Mouse (Mus musculus) T-helper 2 cell (primary cell): Measurements from ENCODE around the gene Srp68.

Experiments used
- in situ Hi-C: fragments of 300-600 bp; cut with MboI, MseI; formaldehyde crosslinking; loops from one replicate; pipeline ENCODE4 v1.15.1; 2025; ENCODE audit warnings: high pct_unique_total_duplicates

Srp68 gene

GRCm38 (mm10) chr11:116247502-116248222 lies 26.4 kb downstream of the Srp68 start:
- in situ Hi-C loops = no loop called here

GRCm38 (mm10) chr11:116245616-116246015 lies 28.4 kb downstream of the Srp68 start:
- in situ Hi-C loops = no loop called here

- in situ Hi-C loops = no loop called here
Measured at GRCm38 (mm10) chr11:116244580-116244979, 29.4 kb downstream of the Srp68 start.

- in situ Hi-C loops = no loop called here
Measured at GRCm38 (mm10) chr11:116241744-116242235, 32.2 kb downstream of the Srp68 start.

GRCm38 (mm10) chr11:116239797-116240196 lies 34.2 kb downstream of the Srp68 start:
- in situ Hi-C loops = no loop called here

GRCm38 (mm10) chr11:116237742-116238395 lies 36.1 kb downstream of the Srp68 start, which contains the start of gene Evpl:
Gene Evpl (minus strand): TSS chr11:116238077.
- in situ Hi-C loops = no loop called here

- in situ Hi-C loops = no loop called here
Measured at GRCm38 (mm10) chr11:116234901-116235300, 39.1 kb downstream of the Srp68 start.

GRCm38 (mm10) chr11:116232427-116232826 lies 41.6 kb downstream of the Srp68 start:
- in situ Hi-C loops = no loop called here

GRCm38 (mm10) chr11:116228699-116229098 lies 45.3 kb downstream of the Srp68 start:
- in situ Hi-C loops = no loop called here

- in situ Hi-C loops = no loop called here
Measured at GRCm38 (mm10) chr11:116226414-116226813, 47.6 kb downstream of the Srp68 start.

- in situ Hi-C loops = loop anchor here (5.0 kb wide), 2 partner anchors 75 to 235 kb away; no protein-coding TSS in a partner anchor
Measured at GRCm38 (mm10) chr11:116222740-116223059, 51.3 kb downstream of the Srp68 start.

GRCm38 (mm10) chr11:116221931-116222739 lies 51.9 kb downstream of the Srp68 start:
- in situ Hi-C loops = loop anchor here (5.0 kb wide), 2 partner anchors 75 to 235 kb away; no protein-coding TSS in a partner anchor

GRCm38 (mm10) chr11:116219885-116220284 lies 54.1 kb downstream of the Srp68 start:
- in situ Hi-C loops = loop anchor here (5.0 kb wide), 2 partner anchors 77 to 237 kb away; no protein-coding TSS in a partner anchor

- in situ Hi-C loops = no loop called here
Measured at GRCm38 (mm10) chr11:116218737-116219400, 55.1 kb downstream of the Srp68 start.

- in situ Hi-C loops = no loop called here
Measured at GRCm38 (mm10) chr11:116218263-116218662, 55.8 kb downstream of the Srp68 start.

- in situ Hi-C loops = no loop called here
Measured at GRCm38 (mm10) chr11:116216549-116216948, 57.5 kb downstream of the Srp68 start.

GRCm38 (mm10) chr11:116215991-116216390 lies 58.0 kb downstream of the Srp68 start:
- in situ Hi-C loops = no loop called here

- in situ Hi-C loops = no loop called here
Measured at GRCm38 (mm10) chr11:116215181-116215580, 58.8 kb downstream of the Srp68 start.

- in situ Hi-C loops = no loop called here
Measured at GRCm38 (mm10) chr11:116213877-116214510, 60.0 kb downstream of the Srp68 start.

- in situ Hi-C loops = no loop called here
Measured at GRCm38 (mm10) chr11:116212847-116213246, 61.2 kb downstream of the Srp68 start.

- in situ Hi-C loops = no loop called here
Measured at GRCm38 (mm10) chr11:116210696-116211095, 63.3 kb downstream of the Srp68 start.
